Mouse (Mus musculus): ENCODE data around the gene Gm21149.
"Not testable (repeated sequence)": the region's sequence is repeated elsewhere in the genome, so short reads cannot be mapped to it uniquely, and the experiment has no call there.

Gene Gm21149

GRCm38 (mm10) chr5:15476423-15476822, at the start of gene Gm21149:
Gene Gm21149 (minus strand): TSS chr5:15476523.
- not testable (repeated sequence) for DNase-seq (ENCODE audit: low spot score)

GRCm38 (mm10) chr5:15522470-15522869, 46.1 kb upstream of the Gm21149 start:
- DNase-seq (ENCODE audit: low spot score), result not testable (repeated sequence)

- not testable (repeated sequence) for DNase-seq (ENCODE audit: low spot score)
Measured at GRCm38 (mm10) chr5:15522028-15522427, 45.7 kb upstream of the Gm21149 start.

DNA sequence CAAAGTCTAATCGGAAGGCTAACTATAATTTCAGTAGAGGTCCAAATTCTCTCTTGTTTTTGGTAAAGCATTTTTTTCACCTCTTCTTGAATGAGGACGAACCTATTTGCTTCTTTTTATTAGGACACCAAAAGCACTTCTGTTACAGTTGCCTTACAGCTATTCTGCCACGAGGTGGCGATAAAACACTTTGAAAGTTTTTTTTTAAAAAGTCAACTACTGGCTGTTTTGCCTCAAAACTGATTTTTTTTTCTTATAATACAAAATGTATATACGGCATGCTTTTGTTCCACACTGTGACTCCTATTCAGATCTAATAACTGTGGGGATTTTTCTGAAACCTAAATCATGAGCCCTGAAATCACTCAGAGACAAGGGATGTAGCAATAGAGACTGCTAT, 44.1 kb upstream of the Gm21149 start:
- DNase-seq (ENCODE audit: low spot score), result not testable (repeated sequence)

GRCm38 (mm10) chr5:15517150-15517549, 40.8 kb upstream of the Gm21149 start:
- not testable (repeated sequence) for DNase-seq (ENCODE audit: low spot score)

- not testable (repeated sequence) for DNase-seq (ENCODE audit: low spot score)
Measured at GRCm38 (mm10) chr5:15512236-15512635, 35.9 kb upstream of the Gm21149 start.

DNA sequence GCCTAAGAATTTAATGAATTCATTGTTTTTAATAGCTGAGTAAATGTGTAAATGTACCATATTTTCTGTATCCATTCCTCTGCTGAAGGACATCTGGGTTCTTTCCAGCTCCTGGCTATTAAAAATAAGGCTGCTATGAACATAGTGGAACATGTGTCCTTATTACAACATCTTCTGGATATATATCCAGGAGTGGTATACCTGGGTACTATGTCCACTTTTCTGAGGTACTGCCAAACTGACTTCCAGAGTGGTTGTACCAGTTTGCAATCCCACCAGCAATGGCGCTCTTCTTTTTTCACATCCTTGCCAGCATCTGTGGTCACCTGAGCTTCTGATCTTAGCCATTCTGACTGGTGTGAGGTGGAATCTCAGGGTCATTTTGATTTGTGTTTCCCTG, 33.6 kb upstream of the Gm21149 start:
- not testable (repeated sequence) for DNase-seq (ENCODE audit: low spot score)

DNA sequence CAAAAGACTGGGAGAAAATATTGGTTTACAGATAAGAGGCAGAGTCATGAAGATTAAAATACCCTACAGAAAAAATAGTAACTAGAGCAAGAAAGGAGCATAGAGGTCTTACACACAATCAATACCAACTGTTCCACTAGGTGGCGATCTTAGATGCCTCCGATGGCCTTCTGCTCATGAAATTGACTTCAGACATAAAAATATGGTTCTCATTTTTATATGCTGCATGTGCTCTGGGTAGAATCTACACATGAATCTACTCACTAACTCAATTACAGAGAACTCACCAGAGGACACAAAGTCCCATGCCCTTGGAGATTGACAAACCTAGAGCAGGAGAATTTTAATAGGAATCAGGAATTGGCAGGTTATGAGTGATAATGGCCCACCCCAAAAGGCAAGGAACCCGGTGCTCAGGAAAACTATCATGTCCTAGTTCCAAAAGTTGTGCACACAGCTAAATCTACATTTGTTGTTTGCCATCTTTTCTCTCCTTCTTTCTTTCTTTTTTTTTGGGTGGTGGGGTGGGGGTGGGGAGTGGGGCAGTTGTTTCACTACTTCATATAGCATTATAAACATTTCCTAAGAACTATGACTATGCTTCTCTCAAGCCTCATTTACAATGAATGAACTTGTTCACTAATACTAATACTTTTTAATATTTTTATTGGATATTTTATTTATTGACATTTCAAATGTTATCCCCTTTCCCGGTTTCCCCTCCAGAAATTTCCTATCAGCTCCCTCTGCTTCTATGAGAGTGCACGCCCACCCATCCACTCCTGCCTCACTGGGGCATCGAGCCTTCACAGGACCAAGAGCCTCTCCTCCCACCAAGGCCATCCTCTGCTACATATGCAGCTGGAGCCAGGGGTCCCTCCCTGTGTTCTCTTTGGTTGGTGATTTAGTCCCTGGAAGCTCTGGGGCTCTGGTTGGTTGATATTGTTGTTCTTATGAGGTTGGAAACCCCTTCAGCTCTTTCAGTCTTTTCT, 32.4 kb upstream of the Gm21149 start:
- DNase-seq (ENCODE audit: low spot score), result not testable (repeated sequence)

DNA sequence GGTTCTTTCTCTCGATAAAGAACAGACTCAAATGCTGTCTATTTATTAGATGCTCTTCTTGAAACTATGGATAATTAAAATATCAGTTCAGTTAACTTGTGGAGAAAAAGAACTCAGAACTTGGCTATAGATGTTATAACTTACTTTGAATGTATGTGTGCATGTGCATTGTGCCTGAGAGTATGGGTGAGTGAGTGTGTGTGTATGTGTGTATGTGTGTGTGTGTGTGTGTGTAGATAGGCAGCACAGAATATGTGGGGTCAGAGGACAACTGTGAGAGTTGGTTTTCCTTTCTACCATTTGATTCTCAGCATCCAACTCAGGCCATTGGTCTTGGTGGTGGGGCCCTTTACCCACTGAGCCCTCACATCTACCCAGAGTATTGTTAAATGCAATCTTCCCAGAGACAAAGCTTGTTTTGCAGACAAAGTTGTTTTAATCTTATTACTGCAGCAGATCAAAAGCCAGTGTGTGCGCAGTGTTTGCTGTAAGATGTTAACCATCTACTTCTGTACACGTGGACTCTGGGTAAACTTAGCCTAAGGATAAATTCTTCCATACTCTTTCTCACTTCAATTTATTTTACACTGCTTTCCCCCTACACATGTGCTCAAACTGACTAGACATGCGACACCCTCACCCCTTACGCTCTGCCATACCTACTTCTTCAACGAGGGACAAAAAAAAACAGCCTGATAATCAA, 31.6 kb upstream of the Gm21149 start:
- DNase-seq (ENCODE audit: low spot score), result not testable (repeated sequence)

GRCm38 (mm10) chr5:15507309-15507619, 30.9 kb upstream of the Gm21149 start:
- no peak for DNase-seq (ENCODE audit: low spot score)

DNA sequence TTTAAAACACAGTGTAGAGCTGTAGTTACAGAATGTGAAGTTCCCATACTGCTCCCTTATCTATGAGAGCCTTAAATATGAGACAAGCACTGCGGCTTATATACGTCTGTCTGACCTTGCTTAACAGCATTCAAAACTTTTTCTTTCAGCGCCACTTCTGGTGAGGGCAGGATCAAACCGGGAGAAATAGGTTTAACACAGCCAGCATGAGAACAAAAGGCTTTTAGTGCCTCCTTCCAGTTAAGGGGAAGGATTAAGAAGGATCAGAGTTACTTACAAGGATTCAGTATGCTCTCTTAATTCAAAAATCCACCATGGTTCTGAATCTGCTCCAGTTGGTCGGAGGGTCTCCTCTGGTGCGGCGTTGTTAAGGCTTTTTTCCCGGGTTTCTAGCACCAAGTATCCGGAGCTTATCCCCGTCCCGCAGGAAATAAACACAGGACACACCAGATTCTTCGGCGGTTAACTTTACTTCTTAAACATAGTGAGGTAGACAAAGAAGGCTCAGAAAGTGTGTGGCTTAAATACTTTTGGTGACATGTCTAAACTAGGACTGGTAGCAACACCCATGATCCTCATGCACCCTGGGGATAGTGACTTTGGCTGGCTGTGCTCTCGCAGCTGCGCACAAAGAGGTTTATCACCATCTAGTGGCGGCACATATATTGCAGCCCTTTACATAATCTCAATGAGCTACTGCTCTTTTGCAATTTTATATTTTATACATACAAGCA, 30.4 kb upstream of the Gm21149 start:
- DNase-seq (ENCODE audit: low spot score), result peak; percentile 29

DNA sequence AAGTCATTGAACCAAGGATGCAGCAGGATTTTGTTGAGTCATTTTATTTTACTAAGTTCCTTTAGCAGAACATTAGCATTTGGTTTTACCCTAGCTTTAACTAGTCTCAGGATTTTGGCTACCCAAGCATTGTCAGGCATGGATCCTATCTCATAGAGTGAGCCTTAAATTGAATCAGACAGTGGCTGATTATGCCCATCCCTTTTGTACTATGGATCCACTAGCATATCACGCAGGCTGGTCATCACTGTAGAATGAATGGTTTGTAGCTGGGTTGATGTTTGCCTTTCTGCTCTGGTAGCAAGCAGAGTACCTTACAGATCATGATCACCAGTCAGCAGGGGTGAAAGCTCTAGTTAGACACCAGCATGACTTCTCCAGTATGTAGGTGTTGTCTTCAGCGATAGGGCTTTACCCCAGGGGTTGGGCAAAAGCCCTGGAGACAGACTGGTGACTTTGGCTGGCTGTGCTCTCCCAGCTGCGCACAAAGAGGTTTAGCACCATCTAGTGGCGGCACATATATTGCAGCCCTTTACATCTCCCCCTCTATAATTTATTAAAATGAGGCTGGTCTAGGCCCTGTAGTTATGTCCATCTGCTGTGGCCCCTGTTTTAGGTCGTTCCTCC, 22.6 kb upstream of the Gm21149 start:
- DNase-seq (ENCODE audit: low spot score), result not testable (repeated sequence)

GRCm38 (mm10) chr5:15498350-15498749, 22.0 kb upstream of the Gm21149 start:
- DNase-seq (ENCODE audit: low spot score), result not testable (repeated sequence)

DNA sequence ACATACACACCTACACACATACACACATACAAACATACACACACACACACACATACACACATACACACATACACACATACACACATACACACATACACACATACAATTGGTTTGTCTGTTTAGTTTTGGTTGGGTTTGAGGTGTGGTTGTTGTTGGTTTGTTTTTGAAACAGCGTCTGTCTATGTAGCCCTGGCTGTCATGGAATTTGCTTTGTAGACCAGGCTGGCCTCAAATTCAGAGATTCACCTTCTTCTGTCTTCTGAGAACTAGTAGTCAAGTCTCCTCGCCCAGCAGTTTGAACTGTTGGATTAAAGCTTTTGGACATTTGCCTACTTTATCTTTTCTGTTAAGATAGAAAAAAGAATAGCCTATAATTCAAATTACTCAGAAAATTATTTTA, 14.6 kb upstream of the Gm21149 start:
- not testable (repeated sequence) for DNase-seq (ENCODE audit: low spot score)

- no peak for DNase-seq (ENCODE audit: low spot score)
Measured at GRCm38 (mm10) chr5:15488743-15489142, 12.4 kb upstream of the Gm21149 start.

DNA sequence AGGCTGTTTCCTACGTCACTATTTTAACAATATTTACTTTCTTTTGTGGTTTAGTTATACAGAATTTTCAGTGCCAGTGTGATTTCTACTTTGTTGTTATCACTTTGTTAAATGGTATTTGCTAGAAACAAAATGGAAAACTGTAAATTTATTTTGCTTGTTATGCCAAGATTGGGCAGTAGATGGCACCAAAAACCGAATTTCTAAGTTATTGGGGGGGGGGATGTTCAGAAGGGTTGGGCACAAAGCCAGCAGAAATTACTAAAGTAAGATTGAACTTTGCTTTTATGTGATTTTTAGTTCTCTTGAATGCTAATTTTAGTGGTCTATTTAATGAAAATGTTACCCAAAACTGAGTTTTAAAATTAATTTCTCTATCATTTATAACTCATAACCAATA, 8.3 kb upstream of the Gm21149 start:
- not testable (repeated sequence) for DNase-seq (ENCODE audit: low spot score)

- DNase-seq (ENCODE audit: low spot score), result not testable (repeated sequence)
Measured at GRCm38 (mm10) chr5:15483576-15483975, 7.3 kb upstream of the Gm21149 start.

DNA sequence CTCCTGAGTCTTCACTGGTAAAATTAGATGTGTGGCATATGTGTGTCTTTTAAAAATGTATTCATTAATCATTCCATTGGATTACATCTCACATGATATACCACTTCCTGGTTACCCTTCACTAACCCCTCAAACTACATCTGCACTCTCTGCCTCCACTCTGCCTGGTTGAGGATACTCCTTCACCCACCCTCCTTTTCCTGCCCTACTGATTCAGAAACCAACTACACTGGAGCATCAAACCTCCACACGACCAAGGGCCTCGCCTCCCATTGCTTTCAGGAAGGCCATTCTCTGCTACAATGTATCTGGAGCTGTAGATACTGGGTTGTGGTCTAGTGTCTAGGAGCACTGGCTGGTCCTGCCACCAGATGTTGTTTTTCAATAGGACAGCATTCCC, 6.5 kb upstream of the Gm21149 start:
- DNase-seq (ENCODE audit: low spot score), result not testable (repeated sequence)

- DNase-seq (ENCODE audit: low spot score), result not testable (repeated sequence)
Measured at GRCm38 (mm10) chr5:15470141-15470540, 6.2 kb downstream of the Gm21149 start.

DNA sequence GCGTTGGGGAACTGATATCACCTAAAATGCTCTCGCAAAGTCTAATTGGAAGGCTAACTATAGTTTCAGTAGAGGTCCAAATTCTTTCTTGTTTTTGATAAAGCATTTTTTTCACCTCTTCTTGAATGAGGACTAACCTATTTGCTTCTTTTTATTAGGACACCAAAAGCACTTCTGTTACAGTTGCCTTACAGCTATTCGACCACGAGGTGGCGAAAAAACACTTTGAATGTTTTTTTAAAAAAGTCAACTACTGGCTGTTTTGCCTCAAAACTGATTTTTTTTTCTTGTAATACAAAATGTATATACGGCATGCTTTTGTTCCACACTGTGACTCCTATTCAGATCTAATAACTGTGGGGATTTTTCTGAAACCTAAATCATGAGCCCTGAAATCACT, 8.6 kb downstream of the Gm21149 start:
- DNase-seq (ENCODE audit: low spot score), result not testable (repeated sequence)

DNA sequence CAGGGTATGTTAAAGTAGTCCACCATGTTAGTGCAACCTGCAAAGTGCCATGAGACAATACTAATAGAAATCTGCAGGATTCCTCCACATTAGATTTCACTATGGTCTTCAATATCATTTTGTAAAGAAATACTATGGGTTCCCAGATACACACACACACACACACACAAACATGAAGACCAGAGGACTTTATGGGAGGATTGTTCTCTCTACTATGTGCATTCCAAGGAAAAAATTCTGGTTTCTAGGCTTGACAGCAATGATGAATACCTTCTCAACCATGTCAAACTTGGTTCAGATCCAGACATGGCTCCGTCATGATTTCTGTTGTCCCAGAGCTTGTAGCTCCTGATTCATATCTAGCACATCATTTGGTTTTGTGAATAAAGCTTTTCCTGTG, 10.1 kb downstream of the Gm21149 start:
- DNase-seq (ENCODE audit: low spot score), result not testable (repeated sequence)

DNA sequence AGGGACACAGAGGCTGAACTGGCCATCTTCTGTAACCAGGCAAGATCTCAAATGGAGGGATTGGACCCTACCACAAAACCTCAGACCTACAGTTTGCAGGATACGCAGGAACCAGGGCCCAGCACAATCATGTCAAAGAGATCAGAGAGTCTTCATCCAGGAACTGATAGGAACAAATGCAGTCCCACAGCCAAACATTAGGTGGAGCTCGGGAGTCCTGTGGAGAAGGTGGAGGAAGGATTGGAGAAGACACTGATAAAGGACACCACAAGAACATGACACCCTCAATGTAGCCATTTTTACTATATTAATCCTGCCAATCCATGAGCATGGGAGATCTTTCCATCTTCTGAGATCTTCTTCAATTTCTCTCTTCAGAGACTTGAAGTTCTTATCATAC, 12.8 kb downstream of the Gm21149 start:
- DNase-seq (ENCODE audit: low spot score), result not testable (repeated sequence)
